Mouse (Mus musculus): Measurements from ENCODE around the gene Trmt10a.

DNA sequence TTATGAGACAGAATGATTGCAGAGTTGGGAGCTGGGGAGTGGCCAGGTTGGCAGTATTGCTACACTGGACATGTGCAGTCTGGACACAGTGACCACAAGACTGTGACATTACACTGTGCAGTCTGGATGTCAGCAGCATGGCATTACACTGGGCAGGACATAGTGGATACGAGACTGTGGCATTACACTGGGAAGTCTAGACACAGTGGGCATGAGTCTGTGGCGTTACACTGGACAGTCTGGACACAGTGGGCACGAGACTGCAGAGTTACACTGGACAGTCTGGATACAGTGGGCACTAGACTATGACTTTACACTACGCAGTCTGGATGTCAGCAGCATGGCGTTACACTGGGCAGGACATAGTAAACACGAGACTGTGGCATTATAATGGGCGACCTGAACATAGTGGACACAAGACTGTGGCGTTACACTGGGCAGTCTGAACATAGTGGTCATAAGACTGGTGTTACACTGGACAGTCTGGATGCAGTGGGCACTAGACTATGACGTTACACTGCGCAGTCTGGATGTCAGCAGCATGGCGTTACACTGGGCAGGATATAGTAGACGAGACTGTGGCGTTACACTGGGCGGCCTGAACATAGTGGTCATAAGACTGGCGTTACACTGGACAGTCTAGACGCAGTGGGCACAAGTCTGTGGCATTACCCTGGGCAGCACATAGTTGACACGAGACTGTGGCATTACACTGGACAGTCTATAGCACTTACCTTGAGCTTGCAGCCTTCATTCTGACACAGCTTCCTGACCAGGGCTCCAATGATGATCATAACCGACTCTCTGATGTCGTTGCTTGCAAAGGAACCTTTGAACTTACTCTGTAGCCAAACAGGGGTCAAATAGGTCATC is 32.1 kb upstream of the Trmt10a start:
- no peak for TF ChIP-seq CTCF (IDR thresholded peaks at IDR 0.05; ENCODE audit: extremely low read depth, insufficient read length, insufficient replicate concordance, low read depth, low read length)
- TF ChIP-seq POLR2A (IDR thresholded peaks at IDR 0.05; ENCODE audit: low read depth, low read length), result no peak

Measured in small intestine, adult 2 months (tissue).